Mouse (Mus musculus) urinary bladder, adult 18-20 months (tissue): ENCODE measurements at regions not wholly inside any gene's neighbourhood (a gene's known extent, or its start where the extent isn't known, plus 50 kb on each side); places are given as distances from the start of the nearest gene placed in this dataset.

Experiments
- DNase-seq, 2 experiments: peaks; one replicate each; pipeline ENCODE4 v3.0.0; 2022; ENCODE audit warnings: low spot score in 2 of 2, mixed read lengths in 2 of 2

- no peak for DNase-seq
Measured at GRCm38 (mm10) chr19:54248256-54248936, 204.4 kb downstream of the Adra2a start.

DNA sequence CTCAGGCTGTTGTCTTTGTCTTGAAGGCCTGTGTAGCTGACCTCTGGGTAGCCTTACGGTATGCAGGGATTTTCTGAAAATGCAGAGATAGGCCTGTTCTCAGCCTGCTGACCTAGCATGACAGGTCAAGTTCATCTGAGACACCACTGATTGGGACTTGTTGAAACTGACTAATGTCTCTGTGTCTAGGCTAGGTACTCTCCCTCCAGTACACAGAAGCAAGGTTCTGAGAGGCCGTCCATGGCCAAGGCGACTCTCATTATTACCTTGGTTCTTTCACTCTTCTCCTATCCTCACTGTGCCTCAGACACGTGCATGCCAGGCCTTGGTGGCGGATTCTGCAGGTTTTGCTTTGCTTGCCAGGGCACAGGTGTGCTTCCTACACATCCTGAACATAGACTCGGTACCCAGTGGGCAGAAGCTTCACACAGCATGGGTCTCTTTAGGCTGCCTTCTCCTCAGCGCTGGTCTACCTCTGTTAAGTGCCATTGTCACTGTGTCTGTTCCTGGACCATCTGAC lies 208.3 kb downstream of the Adra2a start:
- DNase-seq = no peak

DNA sequence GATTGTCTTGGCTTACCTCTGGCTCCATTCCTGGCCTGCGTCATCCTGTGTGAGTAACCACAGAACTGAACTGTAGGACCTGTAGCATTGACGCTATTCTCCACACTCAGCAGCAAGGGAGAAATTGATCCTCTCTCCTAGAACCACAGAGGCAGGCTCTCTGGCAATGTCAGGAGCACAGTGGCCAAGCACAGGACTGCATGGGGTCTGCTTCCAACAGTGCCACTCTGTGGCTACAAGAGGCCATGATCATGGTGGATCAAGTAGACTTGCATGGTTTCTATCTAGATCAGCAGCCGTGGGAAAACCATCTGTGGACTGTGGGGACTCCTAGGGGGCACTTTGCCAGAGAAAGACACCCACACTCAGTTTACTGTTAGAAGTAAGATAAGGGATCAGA lies 213.9 kb downstream of the Adra2a start:
- no peak for DNase-seq

- DNase-seq = no peak
Measured at GRCm38 (mm10) chr19:54259175-54259574, 215.2 kb downstream of the Adra2a start.

- no peak for DNase-seq
Measured at GRCm38 (mm10) chr19:54277368-54277767, 233.4 kb downstream of the Adra2a start.

DNA sequence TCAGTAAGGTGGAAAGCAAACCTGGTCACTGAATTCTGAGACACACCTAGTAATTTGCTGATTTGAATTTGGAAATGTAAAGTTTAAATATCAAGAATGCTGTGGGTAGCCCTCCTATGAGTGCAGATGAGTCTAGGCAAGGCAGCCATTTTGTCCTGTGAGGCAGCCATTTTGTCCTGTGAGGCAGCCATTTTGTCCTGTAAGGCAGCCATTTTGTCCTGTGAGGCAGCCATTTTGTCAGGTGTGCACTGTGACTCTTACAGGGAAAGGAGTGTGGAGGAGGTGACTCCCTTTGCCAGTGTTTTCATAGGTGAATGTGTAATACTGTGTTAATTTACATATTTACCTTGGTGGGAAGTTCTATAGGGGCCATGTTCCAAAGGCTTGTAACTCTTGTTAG lies 241.5 kb downstream of the Adra2a start:
- DNase-seq = no peak

GRCm38 (mm10) chr19:54297663-54298388 lies 253.9 kb downstream of the Adra2a start:
- DNase-seq = no peak

DNA sequence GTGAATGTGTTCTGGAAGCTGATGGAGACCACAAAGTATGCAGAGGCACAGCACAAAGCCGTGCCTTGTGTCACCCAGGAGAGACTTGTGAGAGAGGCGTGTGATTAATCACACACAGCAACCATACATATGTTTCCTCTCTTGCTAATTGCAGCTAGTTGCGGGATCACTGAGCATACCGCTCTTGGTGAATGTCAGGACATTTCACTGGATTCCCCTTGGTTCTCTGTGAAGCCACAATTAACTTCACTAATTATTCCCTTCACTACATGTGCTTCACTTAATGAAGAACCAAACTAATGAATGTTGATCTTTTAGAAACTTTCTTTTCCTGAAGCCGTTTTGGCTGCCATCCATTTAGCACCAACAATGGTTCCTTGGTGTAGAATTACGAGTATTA lies 267.3 kb downstream of the Adra2a start:
- no peak for DNase-seq

- DNase-seq = no peak
Measured at GRCm38 (mm10) chr19:54311723-54312122, 267.8 kb downstream of the Adra2a start.

GRCm38 (mm10) chr19:54323276-54323675 lies 279.3 kb downstream of the Adra2a start:
- no peak for DNase-seq

DNA sequence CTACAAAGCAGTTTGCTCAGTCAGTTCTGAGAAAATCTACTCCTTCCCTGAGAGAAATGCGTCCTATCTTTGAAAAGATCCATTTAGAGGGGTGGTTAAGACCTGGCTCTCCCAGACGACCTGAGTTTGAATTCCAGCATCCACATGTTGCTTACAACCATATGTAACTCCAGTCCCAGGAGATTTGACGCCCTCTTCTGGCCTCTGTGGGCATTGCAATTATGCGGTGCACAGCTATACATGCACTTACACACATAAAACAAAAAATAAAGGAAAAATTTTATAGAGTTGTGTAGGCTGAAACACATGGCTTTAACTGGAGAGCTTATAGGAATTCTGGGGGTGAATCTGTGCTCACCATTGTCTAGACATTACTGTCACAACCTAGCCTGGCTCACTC lies 281.0 kb downstream of the Adra2a start:
- no peak for DNase-seq

DNA sequence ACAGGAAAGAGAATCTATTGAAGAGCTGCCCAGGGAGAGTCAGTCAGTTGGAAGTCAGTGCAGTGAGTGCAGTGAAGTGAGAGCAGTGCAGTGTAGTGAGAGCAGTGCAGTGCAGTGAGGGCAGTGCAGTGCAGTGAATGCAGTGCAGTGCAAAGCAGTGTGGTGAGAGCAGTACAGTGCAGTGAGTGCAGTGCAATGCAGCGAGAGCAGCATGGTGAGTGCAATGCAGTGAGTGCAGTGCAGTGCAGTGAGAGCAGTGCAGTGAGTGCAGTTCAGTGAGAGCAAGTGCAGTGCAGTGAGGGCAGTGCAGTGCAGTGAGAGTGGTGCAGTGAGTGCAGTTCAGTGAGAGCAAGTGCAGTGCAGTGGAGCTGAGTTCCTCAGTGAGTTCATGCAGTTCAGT lies 288.2 kb downstream of the Adra2a start:
- DNase-seq = no peak

DNA sequence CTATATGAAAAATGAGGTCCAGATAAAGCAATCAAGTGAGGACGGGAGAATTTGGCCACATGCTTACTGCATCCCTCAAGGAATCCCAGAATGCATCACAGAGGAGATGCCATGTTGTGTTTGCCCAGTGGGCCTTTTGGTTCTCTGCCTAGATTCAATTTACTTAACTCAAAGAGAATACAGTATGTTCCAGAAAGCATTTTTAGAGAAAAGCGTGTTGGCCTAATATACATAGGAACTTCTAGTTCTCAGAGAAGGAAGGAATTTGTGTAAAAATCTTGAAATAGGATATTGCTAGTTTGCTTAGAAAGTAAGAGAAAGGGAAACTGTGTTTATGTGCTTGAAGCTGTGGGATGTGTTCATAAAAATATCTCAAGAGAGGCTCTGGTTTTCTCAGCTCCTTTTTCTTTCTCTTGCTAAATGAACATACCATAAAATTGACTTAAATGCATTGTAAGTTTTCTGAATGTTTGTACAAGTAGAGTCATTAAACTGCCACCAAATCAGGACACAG lies 296.9 kb downstream of the Adra2a start:
- no peak for DNase-seq

DNA sequence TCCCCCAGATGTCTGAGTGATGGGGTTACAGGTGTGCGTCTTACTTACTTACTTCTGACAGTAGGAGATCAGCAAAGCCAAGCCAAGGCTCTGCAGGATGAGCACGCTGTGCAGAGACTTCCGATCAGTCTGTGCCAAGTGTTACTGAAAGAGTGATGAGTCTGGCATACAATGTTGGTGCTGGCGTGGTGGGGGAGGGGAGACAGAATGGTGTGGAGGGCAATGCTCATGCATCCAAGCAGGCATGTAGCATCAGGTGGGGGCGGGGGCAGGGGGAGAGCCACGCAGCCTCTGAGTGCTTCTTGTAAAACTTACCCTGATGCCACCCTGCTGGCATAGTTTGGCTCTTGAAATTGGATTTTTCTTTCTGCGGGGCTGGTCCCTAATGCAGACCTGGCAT lies 315.8 kb downstream of the Adra2a start:
- no peak for DNase-seq

DNA sequence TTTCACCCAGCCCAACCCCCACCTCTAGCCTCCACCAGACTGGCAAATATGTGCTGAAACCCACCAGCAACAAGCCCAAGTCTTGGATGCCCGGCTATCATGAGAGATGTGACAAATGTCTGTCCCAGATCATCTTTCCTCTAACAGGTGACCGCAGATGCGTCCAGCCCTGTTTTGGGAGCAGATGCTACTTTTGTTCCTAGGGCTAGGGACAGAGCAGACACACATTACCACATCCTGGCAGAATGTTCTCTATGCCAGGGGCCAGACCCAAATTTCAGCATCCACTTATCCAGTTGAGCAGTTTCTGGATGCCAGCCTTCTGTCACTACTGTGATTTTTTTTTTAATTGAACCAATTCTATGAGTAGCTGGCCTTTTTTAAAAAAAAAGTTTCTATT lies 316.7 kb downstream of the Adra2a start:
- DNase-seq = no peak

GRCm38 (mm10) chr19:54385101-54385500 lies 341.1 kb downstream of the Adra2a start:
- DNase-seq = no peak

- no peak for DNase-seq
Measured at GRCm38 (mm10) chr19:54391406-54391805, 347.5 kb downstream of the Adra2a start.

DNA sequence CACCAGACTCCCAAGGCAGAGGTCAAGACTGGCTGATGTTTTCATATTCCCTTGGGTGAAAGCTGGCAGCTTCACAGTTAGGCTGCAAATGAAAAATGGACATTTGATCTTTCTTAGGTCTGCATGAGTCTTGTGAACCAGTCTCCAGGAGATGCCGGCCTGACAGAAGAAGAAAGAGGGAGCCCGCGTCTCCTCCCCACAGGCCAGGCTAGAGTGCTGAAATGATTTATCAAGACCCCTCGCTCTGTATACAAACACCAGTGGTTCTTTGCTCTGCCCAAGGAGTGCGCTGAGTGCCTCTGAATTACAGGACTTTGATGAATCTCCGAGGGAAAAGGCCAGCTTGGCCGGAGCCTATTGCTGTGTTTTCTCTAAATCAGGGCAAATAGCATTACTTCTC lies 355.7 kb downstream of the Adra2a start:
- DNase-seq = no peak

DNA sequence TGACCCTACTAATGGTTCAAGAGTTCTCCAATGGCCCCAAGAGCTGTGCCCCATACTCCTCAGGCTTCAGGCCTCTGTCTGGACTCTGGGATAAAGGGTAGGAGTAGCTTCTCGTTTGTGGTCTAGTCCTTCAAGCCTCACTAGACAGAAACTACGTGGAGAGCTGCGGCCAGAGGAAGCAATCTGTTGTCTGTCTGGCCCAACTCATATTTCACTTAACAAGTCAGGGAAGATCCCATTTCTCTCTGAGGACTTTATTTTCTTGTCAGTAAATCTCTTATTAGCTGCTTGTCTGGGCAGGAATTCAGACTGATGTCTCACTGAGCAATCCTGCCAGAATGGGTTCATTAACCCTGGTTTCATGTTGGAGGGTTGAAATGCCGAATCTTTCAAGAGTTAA lies 364.0 kb downstream of the Adra2a start:
- DNase-seq = no peak

DNA sequence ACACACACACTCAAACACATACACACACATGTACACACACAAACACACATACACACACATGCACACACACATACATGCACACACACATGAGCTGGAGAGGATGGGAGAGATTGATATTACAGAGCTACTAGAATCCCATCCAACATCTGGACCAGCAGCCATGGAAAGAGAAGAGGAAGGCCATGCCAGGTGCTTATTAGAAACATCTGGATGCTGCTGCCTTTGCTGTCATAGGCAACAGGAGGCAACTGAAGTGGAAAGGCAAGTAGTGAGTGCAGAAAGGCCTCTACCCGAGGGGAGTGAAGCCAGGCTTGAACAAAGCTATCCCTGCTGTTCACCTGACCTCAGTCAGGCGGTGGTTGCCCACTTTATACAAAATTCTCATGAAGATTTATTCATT lies 385.1 kb downstream of the Adra2a start:
- no peak for DNase-seq

- no peak for DNase-seq
Measured at GRCm38 (mm10) chr19:54440713-54441112, 396.8 kb downstream of the Adra2a start.

- no peak for DNase-seq
Measured at GRCm38 (mm10) chr19:54460426-54461170, 416.6 kb downstream of the Adra2a start.
